Mouse (Mus musculus) kidney, adult 2 months (tissue): ENCODE results near the gene Gm21972. TPM values are rescaled to one million over a fixed set of nuclear protein-coding genes. Genes with fewer than 3 reads are reported as not detected.

Experiments
- DNase-seq: peaks from one replicate; pipeline ENCODE4 v3.0.0; 2021
- H3K27ac ChIP-seq: fragments of 200-500 bp; 2 replicates; pipeline ENCODE4 v1.5.1; 2012; ENCODE audit warnings: low read depth, low read length, control low read depth, inconsistent platforms; ENCODE audit not compliant: insufficient read depth
- H3K27me3 ChIP-seq: fragments of 200-500 bp; replicated peaks from 2 replicates; pipeline ENCODE4 v1.6.1; 2012; ENCODE audit warnings: mild to moderate bottlenecking, moderate library complexity, low read length, inconsistent platforms; ENCODE audit not compliant: control insufficient read depth, insufficient read depth
- H3K36me3 ChIP-seq: fragments of 200-500 bp; 2 replicates; pipeline ENCODE4 v1.6.1; 2012; ENCODE audit warnings: mild to moderate bottlenecking, moderate library complexity, low read length, inconsistent platforms; ENCODE audit not compliant: control insufficient read depth, insufficient read depth
- H3K4me1 ChIP-seq: fragments of 200-500 bp; 2 replicates; pipeline ENCODE4 v1.6.1; 2011; ENCODE audit warnings: low read length; ENCODE audit not compliant: control insufficient read depth, insufficient read depth
- H3K4me3 ChIP-seq: fragments of 200-500 bp; 2 replicates; pipeline ENCODE4 v1.5.1; 2011; ENCODE audit warnings: mild to moderate bottlenecking, low read depth, low read length, control low read depth; ENCODE audit not compliant: insufficient read depth
- CTCF ChIP-seq: fragments of 200-500 bp; conservative IDR thresholded peaks from 2 replicates; pipeline ENCODE4 v1.5.1; 2011; ENCODE audit warnings: low read depth, mild to moderate bottlenecking, control low read depth, low read length, moderate library complexity, mixed read lengths; ENCODE audit not compliant: insufficient read depth, insufficient read length
- POLR2A ChIP-seq: fragments of 200-500 bp; IDR thresholded peaks from one replicate; pipeline ENCODE4 v1.6.1; 2011; ENCODE audit warnings: low read depth, low read length, control low read depth
- WGBS: fragments of 180-500 bp; shearing (Covaris S2); methylation state at CpG from one replicate; pipeline ENCODE4 v1.1.7; 2018; 5-methylcytosine and 5-hydroxymethylcytosine counted together
- polyA plus RNA-seq: library from polyadenylated mRNA; depleted of rRNA; stranded (reverse); fragments of >200 nt; gene quantifications from 2 replicates; pipeline ENCODE4 v1.2.3, GENCODE M21; 2012; rRNA removed

Gm21972 gene
- polyA plus RNA-seq, 1 experiment: not detected

GRCm38 (mm10) chr1:86198276-86198675, 64.8 kb downstream of the Gm21972 start:
- no peaks in the 10 kb centered on the region for H3K4me1 ChIP-seq
- no peak overlapping the region for H3K27ac ChIP-seq
- TF ChIP-seq CTCF: no peak
- no peak overlapping the region for H3K4me3 ChIP-seq
- WGBS: 91% methylated on average over 6 of the region's 6 CpGs
- no peak for DNase-seq
- no peaks in the 10 kb centered on the region for H3K27me3 ChIP-seq
- H3K36me3 ChIP-seq: no peaks in the 10 kb centered on the region; the same call in 1 of the 2 replicates

GRCm38 (mm10) chr1:86199026-86199425, 65.6 kb downstream of the Gm21972 start:
- no peak overlapping the region for H3K27ac ChIP-seq
- 86% methylated on average over 5 of the region's 5 CpGs for WGBS
- no peaks in the 10 kb centered on the region for H3K27me3 ChIP-seq
- DNase-seq: no peak
- H3K4me1 ChIP-seq: no peaks in the 10 kb centered on the region
- H3K4me3 ChIP-seq: no peak overlapping the region
- H3K36me3 ChIP-seq: no peaks in the 10 kb centered on the region; the same call in 1 of the 2 replicates
- TF ChIP-seq POLR2A (no peak), CTCF (no peak)

- DNase-seq: no peak
Observed at GRCm38 (mm10) chr1:86201312-86201711, 67.9 kb downstream of the Gm21972 start.

GRCm38 (mm10) chr1:86202617-86203219, 69.3 kb downstream of the Gm21972 start:
- DNase-seq: no peak
- Histone ChIP-seq H3K27me3 (no peaks in the 10 kb centered on the region), H3K4me3 (no peak overlapping the region), H3K36me3 (no peaks in the 10 kb centered on the region; the same call in 1 of the 2 replicates), H3K27ac (no peak overlapping the region), H3K4me1 (no peaks in the 10 kb centered on the region)
- 89% methylated on average over 9 of the region's 9 CpGs for WGBS
- TF ChIP-seq CTCF (no peak), POLR2A (no peak)

More at GRCm38 (mm10) chr1:86201312-86201711, 67.9 kb downstream of the Gm21972 start:
- Histone ChIP-seq H3K36me3 (no peaks in the 10 kb centered on the region; the same call in 1 of the 2 replicates), H3K27ac (no peak overlapping the region), H3K27me3 (no peaks in the 10 kb centered on the region), H3K4me1 (no peaks in the 10 kb centered on the region), H3K4me3 (no peak overlapping the region)
- TF ChIP-seq POLR2A: no peak
- TF ChIP-seq CTCF: no peak

GRCm38 (mm10) chr1:86210676-86211075, 77.2 kb downstream of the Gm21972 start:
- Histone ChIP-seq H3K4me1 (no peaks in the 10 kb centered on the region; the same call in 1 of the 2 replicates), H3K27ac (no peak overlapping the region), H3K4me3 (no peak overlapping the region), H3K27me3 (no peaks in the 10 kb centered on the region), H3K36me3 (no peaks in the 10 kb centered on the region)
- no peak for DNase-seq
- 94% methylated on average over 7 of the region's 7 CpGs for WGBS
- no peak for TF ChIP-seq CTCF
- TF ChIP-seq POLR2A: no peak

- no peaks in the 10 kb centered on the region; the same call in 1 of the 2 replicates for H3K4me1 ChIP-seq
- TF ChIP-seq CTCF (no peak), POLR2A (no peak)
- no peaks in the 10 kb centered on the region for H3K27me3 ChIP-seq
- H3K27ac ChIP-seq: no peak overlapping the region
- 91% methylated on average over 1 of the region's 1 CpGs for WGBS
- H3K4me3 ChIP-seq: no peak overlapping the region
- H3K36me3 ChIP-seq: no peaks in the 10 kb centered on the region
- no peak for DNase-seq
Observed at GRCm38 (mm10) chr1:86211498-86211897, 78.1 kb downstream of the Gm21972 start.

Other genes starting within 250 kb of the Gm21972 start
- gene Itm2c, start 239.4 kb upstream of the Gm21972 start, polyA plus RNA-seq: 166 and 198 TPM in 2 replicates
- 0.06 and 0.12 TPM in 2 replicates for gene 4933407L21Rik, start 205.2 kb upstream of the Gm21972 start, polyA plus RNA-seq
- gene Gpr55, start 172.6 kb upstream of the Gm21972 start, polyA plus RNA-seq: 0.03 TPM in 1 of 2 replicates, not detected in the other
- 0.33 and 0.39 TPM in 2 replicates for gene Spata3, start 116.8 kb upstream of the Gm21972 start, polyA plus RNA-seq
- 0.13 and 0.20 TPM in 2 replicates for gene 2810459M11Rik, start 87.8 kb upstream of the Gm21972 start, polyA plus RNA-seq
- gene Psmd1, start 69.2 kb upstream of the Gm21972 start, polyA plus RNA-seq: 61.2 and 64.4 TPM in 2 replicates
- 0.33 and 0.71 TPM in 2 replicates for gene Htr2b, start 21.7 kb upstream of the Gm21972 start, polyA plus RNA-seq
- 7.1 and 7.4 TPM in 2 replicates for gene Armc9, start 21.1 kb downstream of the Gm21972 start, polyA plus RNA-seq
- 9.6 and 10.8 TPM in 2 replicates for gene B3gnt7, start 169.2 kb downstream of the Gm21972 start, polyA plus RNA-seq
- 7.2 and 10.4 TPM in 2 replicates for gene Ncl, start 225.8 kb downstream of the Gm21972 start, polyA plus RNA-seq